Comparison of ENCODE assay signal across 31 mouse cellular contexts in genomic region chrX:14040104-14040503, GRCm38 (mm10).
DNase-seq lines count a peak whose midpoint lies in the region; ATAC-seq and TF ChIP-seq lines count a peak whose summit lies in the region.
"Had no signal": no experiment of that assay in that cellular context is flagged by ENCODE, and none has a peak within 500 bp of the region (broad histone marks: within the 10 kb centered on the region; RNA-seq: fewer than 3 reads in every experiment).

No protein-coding gene starts in this region.

- WGBS in forebrain, postnatal 0 days: 58% methylated on average over 3 of the region's 3 CpGs
- WGBS in forebrain, embryonic 16.5 days: 73% methylated on average over 3 of the region's 3 CpGs
- 60% methylated on average over 3 of the region's 3 CpGs for WGBS in midbrain, postnatal 0 days

- H3K9me3 ChIP-seq in forebrain, postnatal 0 days (ENCODE audit: low read length): no peaks in the 10 kb centered on the region
- no peaks in the 10 kb centered on the region for H3K9me3 ChIP-seq in forebrain, embryonic 16.5 days (ENCODE audit: control insufficient read depth, low read length)
- H3K9me3 ChIP-seq in midbrain, postnatal 0 days (ENCODE audit: low read length): no peaks in the 10 kb centered on the region
- H3K9me3 ChIP-seq: embryonic facial prominence, embryonic 13.5 days; forebrain, embryonic 10.5 days; G1E; hindbrain, embryonic 10.5 days; intestine, embryonic 15.5 days; limb, embryonic 10.5 days; limb, embryonic 15.5 days; liver, embryonic 13.5 days; megakaryocyte, embryonic 14.5 days; neural tube, embryonic 15.5 days had no signal

- no peak overlapping the region for H3K4me2 ChIP-seq in forebrain, postnatal 0 days (ENCODE audit: low read depth)
- no peak overlapping the region for H3K4me2 ChIP-seq in forebrain, embryonic 16.5 days (ENCODE audit: low read length)
- H3K4me2 ChIP-seq in midbrain, postnatal 0 days (ENCODE audit: low read depth, low read length, poor library complexity, severe bottlenecking): no peak overlapping the region
- H3K4me2 ChIP-seq: embryonic facial prominence, embryonic 13.5 days; intestine, embryonic 15.5 days; limb, embryonic 15.5 days; liver, embryonic 13.5 days; neural tube, embryonic 15.5 days had no signal

- peak; percentile 23 for DNase-seq in forebrain, postnatal 0 days
- peak; percentile 23 for DNase-seq in right cerebral cortex, adult 18-20 months
- no peak for DNase-seq in right cerebral cortex, postnatal 14 days
- peak; percentile 11 to 32 for DNase-seq in left cerebral cortex, postnatal 14 days (ENCODE audit: low spot score in 2 of 2)
- peak; percentile 72 for DNase-seq in telencephalon, adult 2 months (ENCODE audit: low read depth, low spot score)
- no peak for DNase-seq in midbrain, postnatal 0 days (ENCODE audit: low spot score)
- no peak for DNase-seq in kidney, postnatal 10 days
- DNase-seq: adrenal gland, postnatal 14 days; cerebellum, adult 18-20 months; cerebellum, postnatal 10 days; gastrocnemius, postnatal 10 days; heart, postnatal 14 days; kidney, adult 2 months; kidney, postnatal 4 days; liver, embryonic 13.5 days; lung, adult 18-20 months; lung, postnatal 4 days; midbrain, embryonic 14.5 days had no signal

- no peak overlapping the region for H3K4me3 ChIP-seq in forebrain, postnatal 0 days (ENCODE audit: low read depth, low read length)
- no peak overlapping the region for H3K4me3 ChIP-seq in forebrain, embryonic 16.5 days (replicated peaks; ENCODE audit: low read length)
- no peak overlapping the region for H3K4me3 ChIP-seq in midbrain, postnatal 0 days (ENCODE audit: low read depth, low read length)
- H3K4me3 ChIP-seq: embryonic facial prominence, embryonic 13.5 days; forebrain, embryonic 10.5 days; hindbrain, embryonic 10.5 days; intestine, embryonic 15.5 days; limb, embryonic 10.5 days; limb, embryonic 15.5 days; liver, embryonic 13.5 days; megakaryocyte, embryonic 14.5 days; neural tube, embryonic 15.5 days had no signal

- no peaks in the 10 kb centered on the region for H3K27me3 ChIP-seq in forebrain, postnatal 0 days (ENCODE audit: insufficient read depth, low read length)
- H3K27me3 ChIP-seq in forebrain, embryonic 16.5 days (replicated peaks; ENCODE audit: control insufficient read depth, insufficient read depth, low read length): no peaks in the 10 kb centered on the region
- no peaks in the 10 kb centered on the region for H3K27me3 ChIP-seq in midbrain, postnatal 0 days (ENCODE audit: insufficient read depth, low read length)
- H3K27me3 ChIP-seq: embryonic facial prominence, embryonic 13.5 days; intestine, embryonic 15.5 days; limb, embryonic 15.5 days; liver, embryonic 13.5 days; megakaryocyte, embryonic 14.5 days; neural tube, embryonic 15.5 days had no signal

- no peaks in the 10 kb centered on the region for H3K36me3 ChIP-seq in forebrain, postnatal 0 days (ENCODE audit: insufficient read depth)
- no peaks in the 10 kb centered on the region for H3K36me3 ChIP-seq in forebrain, embryonic 16.5 days (ENCODE audit: control insufficient read depth, insufficient read depth)
- H3K36me3 ChIP-seq in midbrain, postnatal 0 days (ENCODE audit: insufficient read depth, low read length): no peaks in the 10 kb centered on the region
- H3K36me3 ChIP-seq: embryonic facial prominence, embryonic 13.5 days; forebrain, embryonic 10.5 days; G1E; hindbrain, embryonic 10.5 days; intestine, embryonic 15.5 days; limb, embryonic 10.5 days; limb, embryonic 15.5 days; liver, embryonic 13.5 days; neural tube, embryonic 15.5 days had no signal

- ATAC-seq in forebrain, postnatal 0 days: peak; percentile 84
- ATAC-seq in forebrain, embryonic 16.5 days: no peak; the same call in 1 of the 2 replicates
- ATAC-seq in midbrain, postnatal 0 days (ENCODE audit: low FRiP score): no peak
- ATAC-seq: hindbrain, embryonic 16.5 days; intestine, embryonic 15.5 days; lung, postnatal 0 days had no signal

- no peaks in the 10 kb centered on the region for H3K4me1 ChIP-seq in forebrain, postnatal 0 days (ENCODE audit: insufficient read depth)
- no peaks in the 10 kb centered on the region for H3K4me1 ChIP-seq in forebrain, embryonic 16.5 days (replicated peaks; ENCODE audit: control insufficient read depth, insufficient read depth, low read length)
- H3K4me1 ChIP-seq in midbrain, postnatal 0 days (ENCODE audit: insufficient read depth, low read length): no peaks in the 10 kb centered on the region
- H3K4me1 ChIP-seq: embryonic facial prominence, embryonic 13.5 days; forebrain, embryonic 10.5 days; hindbrain, embryonic 10.5 days; intestine, embryonic 15.5 days; limb, embryonic 10.5 days; limb, embryonic 15.5 days; liver, embryonic 13.5 days; megakaryocyte, embryonic 14.5 days; neural tube, embryonic 15.5 days had no signal

- no peak overlapping the region for H3K27ac ChIP-seq in forebrain, postnatal 0 days (ENCODE audit: low read depth, low read length)
- no peak overlapping the region for H3K27ac ChIP-seq in forebrain, embryonic 16.5 days (ENCODE audit: low read length)
- no peak overlapping the region for H3K27ac ChIP-seq in midbrain, postnatal 0 days (ENCODE audit: low read depth, low read length)
- H3K27ac ChIP-seq: embryonic facial prominence, embryonic 13.5 days; forebrain, embryonic 10.5 days; hindbrain, embryonic 10.5 days; intestine, embryonic 15.5 days; limb, embryonic 10.5 days; limb, embryonic 15.5 days; liver, embryonic 13.5 days; neural tube, embryonic 15.5 days; stomach, postnatal 0 days had no signal

- no peak overlapping the region for H3K9ac ChIP-seq in forebrain, postnatal 0 days
- H3K9ac ChIP-seq in forebrain, embryonic 16.5 days (replicated peaks; ENCODE audit: low read depth, low read length): no peak overlapping the region
- no peak overlapping the region for H3K9ac ChIP-seq in midbrain, postnatal 0 days (replicated peaks; ENCODE audit: low read length, poor library complexity, severe bottlenecking)
- H3K9ac ChIP-seq: embryonic facial prominence, embryonic 13.5 days; intestine, embryonic 15.5 days; limb, embryonic 15.5 days; liver, embryonic 13.5 days; neural tube, embryonic 15.5 days had no signal

- TF ChIP-seq CTCF in forebrain, postnatal 0 days (IDR thresholded peaks at IDR 0.05; ENCODE audit: low read depth): no peak
- no peak for TF ChIP-seq CTCF in midbrain, postnatal 0 days (IDR thresholded peaks at IDR 0.05)

- intact Hi-C loops in left cerebral cortex, postnatal 14 days (cut with DNase I): no loop called here

Comparison
In these comparisons a context has a peak if more than half of its experiments do, and no peak if none do; other contexts are left out.
1. DNase-seq: peak in forebrain, postnatal 0 days (single experiment), right cerebral cortex, adult 18-20 months (single experiment), left cerebral cortex, postnatal 14 days (2 of 2) and telencephalon, adult 2 months (single experiment); none in right cerebral cortex, postnatal 14 days (single experiment), midbrain, postnatal 0 days (single experiment) and kidney, postnatal 10 days (single experiment).